Mouse (Mus musculus) T-helper 1 cell (primary cell): ENCODE measurements around the gene Eif5.

Experiments used
- in situ Hi-C: fragments of 300-600 bp; cut with MboI, MseI; formaldehyde crosslinking; loops from one replicate; pipeline ENCODE4 v1.15.1; 2025; ENCODE audit warnings: high pct_unique_total_duplicates

Eif5 gene

DNA sequence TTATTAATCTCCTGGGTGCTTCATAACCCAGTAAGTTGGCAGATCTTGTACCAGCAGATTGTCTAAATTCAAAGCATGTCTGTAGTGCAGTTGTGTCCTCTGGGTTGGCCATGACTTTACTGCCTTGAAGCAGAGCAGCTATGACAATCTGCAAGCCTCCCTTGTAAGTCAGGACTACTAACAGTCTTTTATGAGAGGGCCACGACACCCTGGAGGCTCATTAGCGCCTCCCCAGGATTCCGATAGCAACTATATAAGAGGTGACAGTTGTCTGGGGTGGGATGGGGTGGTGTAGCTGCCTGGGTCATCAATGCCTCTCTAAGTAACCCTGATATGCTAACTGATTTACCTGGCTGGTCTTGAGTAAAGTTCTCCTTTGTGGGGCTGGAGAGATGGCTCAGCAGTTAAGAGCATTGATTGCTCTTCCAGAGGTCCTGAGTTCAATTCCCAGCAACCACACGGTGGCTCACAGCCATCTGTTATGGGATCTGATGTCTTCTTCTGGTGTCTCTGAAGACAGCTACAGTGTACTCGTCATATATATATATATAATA lies 25.3 kb downstream of the Eif5 start:
- in situ Hi-C loops, result no loop called here

DNA sequence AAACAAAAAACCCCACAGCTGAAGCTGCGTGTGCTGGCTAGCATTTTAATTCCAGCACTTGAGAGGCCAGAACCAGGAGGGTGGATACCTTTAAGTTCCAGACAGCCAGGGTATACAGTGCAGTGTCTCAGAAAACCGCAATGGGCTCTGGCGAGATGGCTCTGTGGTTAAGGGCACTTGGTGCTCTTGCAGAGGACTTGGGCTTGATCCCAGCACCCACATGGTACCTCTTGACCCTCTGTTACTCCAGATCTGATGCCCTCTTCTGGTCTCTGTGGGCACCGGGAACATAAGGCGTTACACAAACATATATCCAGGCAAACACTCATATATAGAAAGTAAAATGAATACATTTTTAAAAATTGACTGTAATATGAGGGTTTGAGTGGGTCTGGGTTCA lies 27.5 kb downstream of the Eif5 start:
- in situ Hi-C loops, result no loop called here

DNA sequence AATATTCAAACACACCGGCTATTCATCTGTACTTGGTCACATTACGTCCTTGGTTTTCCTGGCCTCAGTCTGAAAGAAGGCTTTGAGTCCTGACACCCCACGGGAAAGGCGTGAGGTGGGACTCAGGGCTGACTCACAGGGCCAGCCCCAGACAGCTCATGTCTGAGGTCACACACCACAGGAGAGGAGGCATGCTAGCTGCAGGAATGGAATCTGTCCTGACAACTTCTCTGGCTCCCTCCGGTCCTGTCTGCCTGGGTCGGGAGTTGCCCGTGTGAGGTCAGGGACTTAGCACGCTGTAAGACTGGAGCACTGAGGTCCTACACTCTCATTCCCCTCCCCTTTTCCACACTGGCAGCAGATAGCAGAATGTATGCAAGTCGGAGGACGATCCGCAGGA lies 31.0 kb downstream of the Eif5 start:
- in situ Hi-C loops, result no loop called here

DNA sequence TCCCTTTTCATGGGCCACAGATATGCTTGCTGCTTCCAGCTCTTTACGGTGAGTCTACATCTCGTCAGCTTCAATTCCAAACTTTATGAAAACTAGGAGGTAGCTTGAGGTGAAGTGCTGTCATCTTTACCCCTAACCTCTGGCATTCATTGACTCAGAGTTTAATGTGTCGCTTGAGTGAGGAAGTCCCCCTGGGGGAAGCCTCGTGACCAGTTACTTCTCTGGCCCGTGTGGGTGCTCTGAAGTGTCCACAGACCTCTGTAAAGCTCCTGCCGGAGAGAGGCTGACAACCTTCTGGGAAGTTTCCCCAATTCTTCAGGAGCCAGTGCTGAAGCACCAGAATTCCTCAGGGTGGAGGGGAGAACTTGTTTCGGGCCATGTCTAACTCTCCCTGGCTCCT lies 34.6 kb downstream of the Eif5 start:
- in situ Hi-C loops, result no loop called here

DNA sequence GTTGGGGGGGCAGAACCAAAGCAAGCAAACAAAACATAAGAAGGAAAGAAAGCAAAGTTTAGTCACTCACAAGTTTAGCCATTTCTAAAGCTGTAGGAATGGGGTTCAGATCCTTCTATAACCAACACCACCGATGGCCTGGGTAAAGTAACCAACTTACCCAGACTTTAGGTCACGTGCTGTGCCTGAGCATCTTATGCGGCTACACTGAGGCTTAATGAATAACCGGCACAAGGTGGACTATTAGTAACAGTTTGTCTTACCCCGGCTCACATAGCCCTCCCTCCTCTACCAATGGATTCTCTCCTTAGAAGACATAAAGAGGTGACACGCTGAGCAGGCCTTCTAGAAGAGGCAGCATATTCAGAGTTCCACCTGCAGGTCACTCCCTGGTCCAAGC lies 35.5 kb downstream of the Eif5 start:
- in situ Hi-C loops, result no loop called here

DNA sequence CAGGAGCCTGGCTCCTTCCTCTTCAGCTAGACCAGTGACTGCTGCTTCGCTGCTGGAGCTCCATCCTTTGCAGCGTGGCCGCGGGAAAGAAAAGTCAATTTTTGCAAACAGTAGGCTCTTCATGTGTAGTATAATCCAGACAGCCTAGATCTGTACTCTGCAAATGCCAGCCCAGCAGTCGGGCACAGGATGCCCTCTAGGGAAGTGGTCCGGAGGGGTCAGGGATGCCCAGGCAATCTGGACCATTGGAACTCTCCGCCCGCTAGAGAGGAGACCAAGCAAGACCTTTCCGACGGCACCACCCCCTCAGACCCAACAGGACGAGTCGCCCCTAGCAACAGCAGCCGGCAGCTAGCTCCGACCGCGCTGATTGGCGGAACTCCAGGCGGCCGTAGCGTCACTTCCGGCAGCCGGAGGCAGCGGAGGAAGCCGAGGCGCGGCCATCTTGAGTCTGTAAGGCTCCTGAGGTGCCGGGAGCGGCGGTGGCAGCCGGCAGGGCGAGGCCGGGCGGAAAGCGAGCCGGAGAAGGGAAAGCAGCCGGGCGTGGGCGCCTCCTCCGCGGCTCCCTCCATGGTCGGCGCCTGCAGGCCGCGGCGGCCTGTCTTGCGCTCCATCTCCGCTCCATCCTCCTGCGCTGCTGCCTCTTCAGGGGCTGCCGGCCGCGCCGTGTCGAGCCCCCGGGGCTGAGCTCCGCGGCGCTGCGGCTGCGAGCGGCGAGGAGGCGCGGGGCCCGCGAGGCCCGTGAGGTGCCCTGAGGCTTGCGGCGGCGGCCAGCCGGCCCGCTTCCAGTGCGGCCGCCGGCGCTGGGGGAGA lies 36.5 kb downstream of the Eif5 start, which contains the start of gene Mark3:
Gene Mark3, plus strand, starts transcription at position 450 of the 813 bp plus-strand sequence.
- in situ Hi-C loops, result no loop called here

DNA sequence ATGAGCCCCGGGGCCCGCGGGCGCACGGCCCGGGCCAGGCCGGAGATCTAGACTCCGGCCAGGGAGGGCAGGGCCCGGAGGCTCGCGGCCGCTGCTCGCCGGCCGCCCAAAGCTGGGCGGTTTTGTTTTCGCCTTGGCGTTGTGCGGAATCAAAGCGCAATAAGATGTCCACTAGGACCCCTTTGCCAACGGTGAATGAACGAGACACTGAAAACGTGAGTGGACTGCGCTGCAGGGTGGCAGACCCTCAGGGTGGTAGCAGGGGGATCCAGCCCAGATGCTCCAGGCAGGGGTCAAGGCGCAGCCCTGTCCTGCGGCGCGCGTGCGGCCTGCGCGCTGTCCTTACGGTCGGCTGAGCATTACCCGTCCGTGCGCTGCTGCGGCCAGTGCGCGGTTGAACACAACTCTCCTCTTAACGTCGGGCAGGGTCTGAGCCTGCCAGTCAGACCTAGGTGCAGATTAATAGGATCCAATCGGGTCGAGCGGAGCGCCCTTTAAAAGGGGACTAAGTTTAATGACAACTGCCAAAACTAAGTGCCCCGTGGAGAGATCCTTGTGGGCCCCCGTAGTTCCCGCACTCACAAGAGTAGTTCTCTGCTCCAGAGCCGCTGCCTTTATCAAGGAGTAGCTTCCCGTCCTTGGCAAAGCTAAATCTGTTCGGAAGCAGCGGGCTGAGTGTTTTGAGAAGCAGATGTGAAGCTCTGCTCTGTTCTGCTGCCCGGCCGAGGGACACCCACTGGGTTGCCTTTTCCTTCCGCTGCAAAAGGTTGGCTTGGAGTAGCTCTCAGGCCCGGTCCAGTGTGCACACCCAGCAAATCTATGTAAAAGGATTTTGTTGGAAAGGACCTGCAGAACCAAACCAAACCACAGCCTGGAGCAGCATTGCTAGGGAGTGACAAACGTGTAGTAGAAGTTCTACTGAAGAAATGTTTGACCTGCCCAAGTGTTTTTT lies 37.3 kb downstream of the Eif5 start:
- in situ Hi-C loops, result no loop called here

DNA sequence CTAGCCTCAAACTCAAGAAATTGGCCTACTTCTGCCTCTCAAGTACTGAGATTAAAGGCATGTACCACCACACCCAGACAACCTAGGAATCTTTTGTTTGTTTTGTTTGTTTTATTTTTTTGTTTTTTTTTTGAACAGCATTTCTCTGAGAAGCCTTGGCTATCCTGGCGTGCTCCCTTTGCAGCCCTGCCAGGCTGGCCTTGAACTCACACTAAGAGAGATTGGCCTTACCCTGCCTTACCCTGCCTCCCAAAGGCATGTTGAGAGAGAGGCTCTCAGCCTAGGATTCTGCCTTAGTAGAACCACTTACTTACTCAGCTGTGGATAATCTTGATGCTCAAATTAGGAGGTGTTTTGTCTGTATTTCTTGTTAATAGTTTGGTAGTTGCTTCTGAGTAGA lies 45.2 kb downstream of the Eif5 start:
- in situ Hi-C loops, result no loop called here

DNA sequence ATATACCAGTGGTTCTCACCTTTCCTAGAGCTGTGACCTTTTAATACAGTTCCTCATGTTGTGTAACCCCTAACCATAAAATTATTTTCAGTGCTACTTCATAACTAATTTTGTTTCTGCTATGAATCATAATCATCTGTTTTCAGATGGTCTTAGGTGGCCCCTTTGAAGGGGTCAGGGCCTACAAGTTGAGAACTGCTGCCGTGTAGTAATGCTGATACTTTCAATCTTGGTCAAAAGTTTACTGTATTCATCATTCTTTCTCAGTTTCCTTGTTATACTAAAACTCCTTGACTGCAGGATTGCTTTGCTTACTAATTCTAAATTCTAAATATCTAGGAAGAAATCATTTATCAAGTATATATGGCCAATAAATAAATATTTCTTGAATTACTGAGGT lies 46.6 kb downstream of the Eif5 start:
- in situ Hi-C loops, result no loop called here

DNA sequence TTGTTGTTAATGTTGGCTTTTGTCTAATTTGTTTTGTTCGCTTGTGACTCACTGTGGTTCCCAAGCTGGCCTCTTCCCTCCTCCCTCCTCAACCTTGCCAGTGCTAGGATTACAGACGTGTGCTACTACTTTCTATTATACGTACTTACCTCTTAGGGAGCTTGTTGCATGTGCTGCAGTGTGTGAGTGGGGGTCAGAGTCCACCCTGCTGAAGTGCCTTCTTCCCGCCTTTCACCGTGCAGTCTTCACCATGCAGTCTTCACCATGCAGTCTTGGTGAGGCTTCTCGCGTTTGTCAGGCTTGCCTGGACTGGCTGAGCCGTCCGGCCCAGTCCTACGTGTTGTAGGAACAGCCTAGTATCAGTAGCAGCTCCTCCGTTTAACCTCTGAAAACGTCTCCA lies 49.4 kb downstream of the Eif5 start:
- in situ Hi-C loops, result no loop called here

DNA sequence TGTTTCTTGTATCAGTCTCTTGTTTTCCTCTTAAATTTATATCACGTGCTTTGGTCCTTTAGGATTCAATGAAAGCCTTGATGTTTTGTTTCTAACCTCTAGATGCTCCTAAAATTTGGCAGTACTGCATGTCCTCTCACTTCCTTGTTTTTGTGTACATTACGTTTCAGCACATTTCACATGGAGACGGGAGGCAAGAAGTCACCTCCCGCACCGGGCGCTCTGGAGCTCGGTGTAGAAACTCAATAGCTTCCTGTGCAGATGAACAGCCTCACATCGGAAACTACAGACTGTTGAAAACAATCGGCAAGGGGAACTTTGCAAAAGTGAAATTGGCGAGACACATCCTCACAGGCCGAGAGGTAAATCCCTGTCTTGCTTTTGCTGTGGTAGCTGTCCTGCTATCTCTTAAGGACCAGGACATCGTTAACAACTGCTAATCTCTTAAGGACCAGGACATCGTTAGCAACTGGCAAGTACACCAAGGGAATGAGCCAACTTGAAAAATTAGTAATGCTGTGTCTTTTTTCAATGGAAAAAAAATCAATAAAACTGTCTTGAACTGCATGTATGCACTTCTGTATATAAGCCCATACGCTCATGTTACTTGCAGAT lies 54.7 kb downstream of the Eif5 start:
- in situ Hi-C loops, result no loop called here

DNA sequence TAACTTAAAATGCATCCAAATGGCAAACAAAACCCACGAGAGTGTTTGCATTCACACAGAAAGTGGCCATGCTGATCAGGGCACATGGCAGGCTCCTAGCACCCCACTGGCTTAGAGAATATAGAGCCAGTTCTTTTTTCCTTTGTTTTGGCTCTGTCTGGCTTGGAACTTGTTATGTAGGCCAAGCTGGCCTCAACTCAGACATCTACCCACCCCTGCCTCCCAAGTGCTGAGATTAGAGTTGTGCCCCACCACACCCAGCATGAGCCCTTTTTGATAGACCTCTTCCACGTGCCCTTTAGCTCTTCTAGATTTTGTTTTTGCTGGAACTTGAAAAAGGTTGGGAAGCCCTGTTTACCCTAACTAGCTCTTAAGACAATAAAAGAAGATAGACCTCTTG lies 56.0 kb downstream of the Eif5 start:
- in situ Hi-C loops, result no loop called here
